Mouse (Mus musculus): ENCODE results near the gene Tmeff1. TPM values are rescaled to one million over a fixed set of nuclear protein-coding genes. Genes with fewer than 3 reads are reported as not detected.

Gene Tmeff1
- total RNA-seq, 2 experiments from 2014 or later = 0.57 to 1.2 TPM

Other genes starting within 250 kb of the Tmeff1 start
- 10 to 100 TPM in 1 of 2 experiments, 1 to 10 TPM in 1; 9.1 to 12.8 TPM for gene Tex10, start 111.7 kb upstream of the Tmeff1 start, total RNA-seq (2021)
- 10 to 100 TPM; 14.6 to 16.3 TPM for gene Msantd3, start 45.2 kb upstream of the Tmeff1 start, total RNA-seq (2021)
- 100 to 1,000 TPM in 1 of 2 experiments, 10 to 100 TPM in 1; 96.1 to 134 TPM for gene Cavin4, start 78.3 kb downstream of the Tmeff1 start, total RNA-seq (2021)